Mouse (Mus musculus) neural tube, embryonic 14.5 days (tissue): ENCODE data around the gene Hmgb3. TPM values are rescaled to one million over a fixed set of nuclear protein-coding genes. Genes with fewer than 3 reads are reported as not detected.

Experiments
- ATAC-seq: fragments of 200-750 bp; cut with Nextera tagmentation; 2 replicates; pipeline ENCODE4 v1.8.0; 2017; ENCODE audit warnings: low read depth, mild to moderate bottlenecking, moderate TSS enrichment, moderate library complexity
- H3K27ac ChIP-seq: fragments of 300-500 bp; sonication (generic); 2 replicates; pipeline ENCODE4 v1.5.1; 2014; ENCODE audit warnings: low read depth, mild to moderate bottlenecking, control low read depth, low read length, moderate library complexity, mixed read lengths
- H3K27me3 ChIP-seq: fragments of 300-500 bp; sonication (generic); 2 replicates; pipeline ENCODE4 v1.6.1; 2014; ENCODE audit warnings: low read length; ENCODE audit not compliant: control insufficient read depth, insufficient read depth
- H3K36me3 ChIP-seq: fragments of 300-500 bp; sonication (generic); 2 replicates; pipeline ENCODE4 v1.6.1; 2014; ENCODE audit warnings: low read length, mixed read lengths; ENCODE audit not compliant: control insufficient read depth, insufficient read depth
- H3K4me1 ChIP-seq: fragments of 300-500 bp; sonication (generic); 2 replicates; pipeline ENCODE4 v1.6.1; 2014; ENCODE audit warnings: low read length; ENCODE audit not compliant: control insufficient read depth, insufficient read depth
- H3K4me2 ChIP-seq: fragments of 300-500 bp; sonication (generic); 2 replicates; pipeline ENCODE4 v1.6.1; 2014; ENCODE audit warnings: mild to moderate bottlenecking, low read depth, low read length, control low read depth
- H3K4me3 ChIP-seq: fragments of 300-500 bp; sonication (generic); 2 replicates; pipeline ENCODE4 v1.5.1; 2014; ENCODE audit warnings: low read depth, low read length, control low read depth, mixed read lengths
- H3K9ac ChIP-seq: fragments of 300-500 bp; sonication (generic); replicated peaks from 2 replicates; pipeline ENCODE4 v1.6.1; 2014; ENCODE audit warnings: low read depth, mild to moderate bottlenecking, control low read depth, low read length, mixed read lengths
- H3K9me3 ChIP-seq: fragments of 300-500 bp; sonication (generic); 2 replicates; pipeline ENCODE4 v1.6.1; 2016; ENCODE audit warnings: low read length; ENCODE audit not compliant: control insufficient read depth
- WGBS: fragments of 180-500 bp; shearing (Covaris S2); extraction: QIAGEN DNeasy Blood & Tissue Kit; methylation state at CpG from one replicate; pipeline ENCODE4 v1.1.7; 2014; 5-methylcytosine and 5-hydroxymethylcytosine counted together
- polyA plus RNA-seq: library from polyadenylated mRNA; unstranded; fragments of >200 nt; fragmentation: Nextera tagmentation; extraction: Ambion mirVana; gene quantifications from 2 replicates; pipeline ENCODE4 v1.2.1, GENCODE M21; 2014

Gene Hmgb3
- polyA plus RNA-seq, 1 experiment from 2014 or later = 378 TPM

GRCm38 (mm10) chrX:71532635-71533034 is 23.1 kb upstream of the Hmgb3 start:
- no peak overlapping the region for H3K9ac ChIP-seq
- H3K27me3 ChIP-seq = no peaks in the 10 kb centered on the region
- H3K27ac ChIP-seq = no peak overlapping the region
- H3K4me2 ChIP-seq = no peak overlapping the region
- 70% methylated on average over 3 of the region's 3 CpGs for WGBS
- H3K36me3 ChIP-seq = no peaks in the 10 kb centered on the region
- no peak overlapping the region for H3K4me3 ChIP-seq
- H3K9me3 ChIP-seq = no peaks in the 10 kb centered on the region
- H3K4me1 ChIP-seq = 0 out of 2 replicates have a peak, but pooled peaks cover 2% of the 10 kb centered on the region
- ATAC-seq = no peak

GRCm38 (mm10) chrX:71534102-71534501 is 21.6 kb upstream of the Hmgb3 start:
- no peak overlapping the region for H3K9ac ChIP-seq
- no peaks in the 10 kb centered on the region for H3K9me3 ChIP-seq
- no peaks in the 10 kb centered on the region for H3K36me3 ChIP-seq
- H3K27me3 ChIP-seq = no peaks in the 10 kb centered on the region
- no peak overlapping the region for H3K27ac ChIP-seq
- 79% methylated on average over 5 of the region's 5 CpGs for WGBS
- no peaks in the 10 kb centered on the region for H3K4me1 ChIP-seq
- no peak overlapping the region for H3K4me2 ChIP-seq
- ATAC-seq = no peak
- H3K4me3 ChIP-seq = no peak overlapping the region

GRCm38 (mm10) chrX:71537791-71538190 is 17.9 kb upstream of the Hmgb3 start:
- Histone ChIP-seq H3K27me3 (no peaks in the 10 kb centered on the region), H3K9ac (no peak overlapping the region), H3K9me3 (no peaks in the 10 kb centered on the region), H3K4me2 (no peak overlapping the region), H3K4me3 (no peak overlapping the region), H3K4me1 (no peaks in the 10 kb centered on the region), H3K27ac (no peak overlapping the region), H3K36me3 (no peaks in the 10 kb centered on the region)
- WGBS = 79% methylated on average over 2 of the region's 2 CpGs
- no peak for ATAC-seq

GRCm38 (mm10) chrX:71540821-71541510 is 14.8 kb upstream of the Hmgb3 start:
- H3K4me1 ChIP-seq = no peaks in the 10 kb centered on the region
- H3K27me3 ChIP-seq = no peaks in the 10 kb centered on the region
- 82% methylated on average over 7 of the region's 7 CpGs for WGBS
- no peak overlapping the region for H3K4me3 ChIP-seq
- no peak overlapping the region for H3K27ac ChIP-seq
- no peak overlapping the region for H3K4me2 ChIP-seq
- H3K9ac ChIP-seq = no peak overlapping the region
- H3K9me3 ChIP-seq = no peaks in the 10 kb centered on the region
- no peak for ATAC-seq
- H3K36me3 ChIP-seq = no peaks in the 10 kb centered on the region

GRCm38 (mm10) chrX:71544731-71545130 is 11.0 kb upstream of the Hmgb3 start:
- Histone ChIP-seq H3K36me3 (no peaks in the 10 kb centered on the region), H3K9me3 (no peaks in the 10 kb centered on the region), H3K9ac (no peak overlapping the region), H3K4me3 (no peak overlapping the region), H3K4me2 (no peak overlapping the region), H3K27me3 (no peaks in the 10 kb centered on the region), H3K27ac (peak overlapping the region; percentile 39; the same call in 1 of the 2 replicates), H3K4me1 (no peaks in the 10 kb centered on the region)
- peak; percentile 69; the same call in 1 of the 2 replicates for ATAC-seq
- WGBS = 53% methylated on average over 5 of the region's 5 CpGs

- Histone ChIP-seq H3K9ac (no peak overlapping the region), H3K27me3 (no peaks in the 10 kb centered on the region), H3K27ac (peak overlapping the region; percentile 39; the same call in 1 of the 2 replicates), H3K4me3 (no peak overlapping the region), H3K9me3 (no peaks in the 10 kb centered on the region), H3K4me1 (no peaks in the 10 kb centered on the region), H3K4me2 (no peak overlapping the region), H3K36me3 (no peaks in the 10 kb centered on the region)
- 68% methylated on average over 2 of the region's 2 CpGs for WGBS
- no peak for ATAC-seq
Measured at GRCm38 (mm10) chrX:71545163-71545562, 10.6 kb upstream of the Hmgb3 start.

- WGBS = 18% methylated on average over 32 of the region's 112 CpGs
- Histone ChIP-seq H3K27me3 (no peaks in the 10 kb centered on the region), H3K4me1 (no peaks in the 10 kb centered on the region), H3K4me3 (peak overlapping the region; percentile 64), H3K4me2 (peak overlapping the region; percentile 35), H3K9ac (peak overlapping the region; percentile 82), H3K36me3 (no peaks in the 10 kb centered on the region), H3K9me3 (no peaks in the 10 kb centered on the region), H3K27ac (peak overlapping the region; percentile 96)
- peak; percentile 66 for ATAC-seq
Measured at GRCm38 (mm10) chrX:71556115-71556941, 610 bp downstream of the Hmgb3 start.

- Histone ChIP-seq H3K4me3 (peak overlapping the region; percentile 64), H3K9me3 (no peaks in the 10 kb centered on the region), H3K9ac (peak overlapping the region; percentile 82), H3K4me1 (no peaks in the 10 kb centered on the region), H3K27me3 (no peaks in the 10 kb centered on the region), H3K27ac (peak overlapping the region; percentile 96), H3K4me2 (peak overlapping the region; percentile 45), H3K36me3 (no peaks in the 10 kb centered on the region)
- WGBS = 12% methylated on average over 21 of the region's 37 CpGs
- no peak for ATAC-seq
Measured at GRCm38 (mm10) chrX:71556965-71557491, 1.3 kb downstream of the Hmgb3 start.

GRCm38 (mm10) chrX:71559336-71559735 is 3.6 kb downstream of the Hmgb3 start:
- Histone ChIP-seq H3K36me3 (no peaks in the 10 kb centered on the region), H3K9ac (no peak overlapping the region), H3K27me3 (no peaks in the 10 kb centered on the region), H3K4me1 (no peaks in the 10 kb centered on the region), H3K4me3 (no peak overlapping the region), H3K27ac (no peak overlapping the region), H3K4me2 (no peak overlapping the region), H3K9me3 (no peaks in the 10 kb centered on the region)
- 86% methylated on average over 2 of the region's 2 CpGs for WGBS
- ATAC-seq = no peak
